Mouse (Mus musculus): Measurements from ENCODE around the gene Nat8f4. TPM values are rescaled to one million over a fixed set of nuclear protein-coding genes. Genes with fewer than 3 reads are reported as not detected.

Gene Nat8f4
- total RNA-seq, 4 experiments from 2014 or later: 19.3 to 26.1 (median 22.0) TPM

Other genes with a start within 250 kb of the Nat8f4 start
- gene Nat8f7, start 191.7 kb downstream of the Nat8f4 start, total RNA-seq (2022): 10 to 100 TPM in 2 of 4 experiments, 1 to 10 TPM in 2; 6.6 to 25.2 (median 11.8) TPM
- 10 to 100 TPM in 1 of 4 experiments, 1 to 10 TPM in 3; 1.3 to 13.5 (median 3.8) TPM for gene Nat8f3, start 139.1 kb downstream of the Nat8f4 start, total RNA-seq (2022)
- gene Nat8f6, start 83.9 kb downstream of the Nat8f4 start, total RNA-seq (2022): 10 to 100 TPM in 2 of 4 experiments, 1 to 10 TPM in 2; 3.3 to 24.0 (median 9.7) TPM
- 10 to 100 TPM; 12.6 to 50.0 (median 21.5) TPM for gene Nat8f5, start 83.9 kb downstream of the Nat8f4 start, total RNA-seq (2022)
- 10 to 100 TPM in 3 of 4 experiments, 1 to 10 TPM in 1; 9.3 to 39.6 (median 18.5) TPM for gene Nat8, start 72.8 kb downstream of the Nat8f4 start, total RNA-seq (2022)
- 1 to 10 TPM; 3.6 to 8.9 (median 5.8) TPM for gene Nat8f2, start 35.7 kb downstream of the Nat8f4 start, total RNA-seq (2022)
- 10 to 100 TPM; 61.2 to 72.8 (median 68.0) TPM for gene Tprkb, start 7.0 kb upstream of the Nat8f4 start, total RNA-seq (2022)
- gene Nat8f1, start 10.8 kb upstream of the Nat8f4 start, total RNA-seq (2022): 10 to 100 TPM; 52.4 to 75.3 (median 66.3) TPM
- gene Dusp11, start 56.8 kb upstream of the Nat8f4 start, total RNA-seq (2022): 100 to 1,000 TPM in 3 of 4 experiments, 10 to 100 TPM in 1; 99.2 to 142 (median 122) TPM
- not detected for gene Figla, start 111.3 kb upstream of the Nat8f4 start, total RNA-seq (2022)
- gene Add2, start 123.8 kb upstream of the Nat8f4 start, total RNA-seq (2022): 1 to 10 TPM in 3 of 4 experiments, under 1 TPM in 1; 0.75 to 2.9 (median 2.3) TPM